Mouse (Mus musculus) limb, embryonic 15.5 days (tissue): ENCODE data around the gene Gm45753. TPM values are rescaled to one million over a fixed set of nuclear protein-coding genes. Genes with fewer than 3 reads are reported as not detected.
"Not testable (repeated sequence)": the region's sequence is repeated elsewhere in the genome, so short reads cannot be mapped to it uniquely, and the experiment has no call there.

Experiments
- ATAC-seq: fragments of 200-750 bp; cut with Nextera tagmentation; 2 replicates; pipeline ENCODE4 v1.8.0; 2017; ENCODE audit warnings: low read depth, moderate TSS enrichment; ENCODE audit not compliant: insufficient number of reproducible peaks, low FRiP score, low TSS enrichment
- H3K27ac ChIP-seq: fragments of 300-500 bp; sonication (generic); 2 replicates; pipeline ENCODE4 v1.5.1; 2015; ENCODE audit warnings: moderate library complexity, mild to moderate bottlenecking, inconsistent platforms
- H3K27me3 ChIP-seq: fragments of 300-500 bp; sonication (generic); 2 replicates; pipeline ENCODE4 v1.6.1; 2015; ENCODE audit warnings: inconsistent platforms
- H3K36me3 ChIP-seq: fragments of 300-500 bp; sonication (generic); 2 replicates; pipeline ENCODE4 v1.6.1; 2015; ENCODE audit warnings: inconsistent platforms
- H3K4me1 ChIP-seq: fragments of 300-500 bp; sonication (generic); 2 replicates; pipeline ENCODE4 v1.6.1; 2015; ENCODE audit warnings: inconsistent platforms
- H3K4me2 ChIP-seq: fragments of 300-500 bp; sonication (generic); 2 replicates; pipeline ENCODE4 v1.6.1; 2015; ENCODE audit warnings: mild to moderate bottlenecking, inconsistent platforms
- H3K4me3 ChIP-seq: fragments of 300-500 bp; sonication (generic); 2 replicates; pipeline ENCODE4 v1.5.1; 2015; ENCODE audit warnings: mild to moderate bottlenecking, inconsistent platforms
- H3K9ac ChIP-seq: fragments of 300-500 bp; sonication (generic); 2 replicates; pipeline ENCODE4 v1.6.1; 2015; ENCODE audit warnings: inconsistent platforms
- H3K9me3 ChIP-seq: fragments of 300-500 bp; sonication (generic); 2 replicates; pipeline ENCODE4 v1.6.1; 2016; ENCODE audit warnings: inconsistent platforms
- WGBS: fragments of 180-500 bp; shearing (Covaris S2); methylation state at CpG from one replicate; pipeline ENCODE4 v1.1.7; 2015; 5-methylcytosine and 5-hydroxymethylcytosine counted together
- polyA plus RNA-seq: library from polyadenylated mRNA; unstranded; fragments of >200 nt; fragmentation: Nextera tagmentation; extraction: Ambion mirVana; gene quantifications from 2 replicates; pipeline ENCODE4 v1.2.1, GENCODE M21; 2015

Gene Gm45753
- 0.08 TPM in 1 of 2 replicates, not detected in the other for polyA plus RNA-seq

DNA sequence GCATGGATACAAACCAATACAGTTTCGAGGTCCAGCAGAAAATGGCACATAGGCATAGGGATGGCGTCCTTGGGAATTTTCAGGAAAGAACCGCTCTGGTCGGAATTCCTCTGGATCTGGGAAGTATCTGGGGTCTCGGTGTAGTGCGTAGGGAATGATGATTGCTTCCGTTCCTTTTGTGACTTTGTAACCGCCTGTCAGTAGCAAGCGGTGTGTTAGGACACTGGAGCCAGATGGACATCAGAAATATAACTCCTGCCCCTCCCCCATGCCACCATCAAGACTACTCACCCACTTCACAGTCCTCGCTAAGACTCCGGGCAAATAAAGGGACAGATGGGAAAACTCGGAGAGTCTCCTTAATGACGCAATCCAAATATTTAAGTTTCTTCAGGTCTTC is at the start of gene Gm45753:
TSS of gene Gm45753 (minus strand) at position 101 of the 400 bp plus-strand sequence.
- H3K9me3 ChIP-seq = no peaks in the 10 kb centered on the region
- H3K4me1 ChIP-seq = no peaks in the 10 kb centered on the region
- H3K9ac ChIP-seq = no peak within 1 kb of the TSS
- H3K27me3 ChIP-seq = no peaks in the 10 kb centered on the region
- H3K36me3 ChIP-seq = no peaks in the 10 kb centered on the region
- ATAC-seq = no peak
- no peak within 1 kb of the TSS for H3K27ac ChIP-seq
- WGBS = 91% methylated on average over 13 of the region's 13 CpGs
- H3K4me2 ChIP-seq = no peak within 1 kb of the TSS
- no peak within 1 kb of the TSS for H3K4me3 ChIP-seq

DNA sequence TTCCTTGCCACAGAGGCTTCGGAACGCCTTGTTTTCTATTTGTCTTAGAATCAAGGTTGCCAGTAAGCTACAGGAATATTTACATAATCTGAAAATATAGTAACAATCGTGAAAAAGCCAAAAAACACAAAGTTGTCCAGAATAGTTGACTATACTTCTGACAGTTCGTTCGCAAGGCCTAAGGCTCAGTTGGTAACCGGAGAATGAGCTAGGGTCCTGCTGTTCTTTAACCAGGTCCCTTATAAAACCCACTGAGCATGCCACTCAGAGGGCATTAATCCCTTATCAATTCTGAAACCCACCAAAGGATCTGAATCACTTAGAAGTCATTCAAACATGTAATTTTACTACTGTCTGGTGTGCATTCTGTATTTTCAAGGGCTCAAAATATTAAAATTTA is 47.5 kb upstream of the Gm45753 start:
- Histone ChIP-seq H3K4me1 (peaks cover 6% of the 10 kb centered on the region), H3K9me3 (no peaks in the 10 kb centered on the region), H3K27me3 (no peaks in the 10 kb centered on the region), H3K36me3 (0 out of 2 replicates have a peak, but pooled peaks cover 10% of the 10 kb centered on the region), H3K4me3 (no peak overlapping the region), H3K9ac (no peak overlapping the region), H3K27ac (no peak overlapping the region), H3K4me2 (no peak overlapping the region)
- no peak for ATAC-seq
- WGBS = 78% methylated on average over 6 of the region's 6 CpGs

DNA sequence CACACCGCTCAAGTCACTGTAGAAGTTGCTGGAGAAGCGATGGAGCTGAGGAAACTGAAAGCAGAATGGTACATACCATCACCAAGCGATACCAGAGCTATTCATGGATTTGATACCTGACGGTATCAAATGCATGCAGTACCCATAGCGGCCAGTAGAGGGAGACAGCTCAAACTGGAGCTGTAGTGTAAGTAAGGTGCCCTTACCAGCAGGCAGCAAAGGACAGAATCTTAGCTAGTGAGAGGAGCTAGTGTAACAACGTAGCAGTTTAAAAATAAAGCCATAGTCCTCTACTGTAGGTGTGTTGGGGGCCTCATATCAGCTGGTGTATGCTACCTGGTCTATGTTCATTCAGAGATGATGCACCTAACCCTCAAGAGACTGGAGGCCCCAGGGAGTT is 36.8 kb upstream of the Gm45753 start:
- H3K4me3 ChIP-seq = no peak overlapping the region
- H3K27ac ChIP-seq = no peak overlapping the region
- no peaks in the 10 kb centered on the region for H3K27me3 ChIP-seq
- peaks cover 44% of the 10 kb centered on the region for H3K36me3 ChIP-seq
- H3K9ac ChIP-seq = no peak overlapping the region
- no peak for ATAC-seq
- WGBS = 20% methylated on average over 6 of the region's 6 CpGs
- H3K9me3 ChIP-seq = no peaks in the 10 kb centered on the region
- H3K4me1 ChIP-seq = no peaks in the 10 kb centered on the region
- H3K4me2 ChIP-seq = no peak overlapping the region

DNA sequence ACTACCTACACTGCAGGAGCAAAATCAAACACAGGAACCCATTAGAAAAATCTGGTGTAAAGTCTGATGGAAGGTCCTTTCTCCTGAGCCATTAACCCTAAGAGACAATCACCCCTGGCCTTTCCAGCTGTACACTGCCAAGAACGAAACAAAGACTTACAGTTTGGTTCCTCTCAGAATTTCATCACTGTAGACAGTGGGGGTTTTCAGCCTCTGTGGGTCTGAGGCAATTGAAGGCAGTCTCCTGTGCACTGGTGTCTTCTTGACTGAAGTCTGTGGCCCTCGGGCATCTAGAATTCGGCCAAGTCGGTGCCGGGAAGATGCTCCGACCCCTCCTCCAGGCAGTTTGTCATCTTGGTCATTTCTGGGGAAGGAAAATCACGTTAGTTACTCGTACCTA is 36.0 kb upstream of the Gm45753 start:
- H3K9ac ChIP-seq = no peak overlapping the region
- 89% methylated on average over 8 of the region's 8 CpGs for WGBS
- H3K4me2 ChIP-seq = no peak overlapping the region
- no peak overlapping the region for H3K4me3 ChIP-seq
- H3K4me1 ChIP-seq = no peaks in the 10 kb centered on the region
- ATAC-seq = no peak
- no peaks in the 10 kb centered on the region for H3K9me3 ChIP-seq
- H3K27ac ChIP-seq = no peak overlapping the region
- H3K36me3 ChIP-seq = peaks cover 46% of the 10 kb centered on the region
- no peaks in the 10 kb centered on the region for H3K27me3 ChIP-seq

GRCm38 (mm10) chr8:45341630-45342628 is 33.7 kb upstream of the Gm45753 start:
- ATAC-seq = no peak
- no peaks in the 10 kb centered on the region for H3K27me3 ChIP-seq
- no peaks in the 10 kb centered on the region for H3K4me1 ChIP-seq
- H3K4me2 ChIP-seq = no peak overlapping the region
- no peak overlapping the region for H3K27ac ChIP-seq
- no peak overlapping the region for H3K9ac ChIP-seq
- H3K36me3 ChIP-seq = peaks cover 40% of the 10 kb centered on the region
- 87% methylated on average over 12 of the region's 12 CpGs for WGBS
- H3K4me3 ChIP-seq = no peak overlapping the region
- H3K9me3 ChIP-seq = no peaks in the 10 kb centered on the region

DNA sequence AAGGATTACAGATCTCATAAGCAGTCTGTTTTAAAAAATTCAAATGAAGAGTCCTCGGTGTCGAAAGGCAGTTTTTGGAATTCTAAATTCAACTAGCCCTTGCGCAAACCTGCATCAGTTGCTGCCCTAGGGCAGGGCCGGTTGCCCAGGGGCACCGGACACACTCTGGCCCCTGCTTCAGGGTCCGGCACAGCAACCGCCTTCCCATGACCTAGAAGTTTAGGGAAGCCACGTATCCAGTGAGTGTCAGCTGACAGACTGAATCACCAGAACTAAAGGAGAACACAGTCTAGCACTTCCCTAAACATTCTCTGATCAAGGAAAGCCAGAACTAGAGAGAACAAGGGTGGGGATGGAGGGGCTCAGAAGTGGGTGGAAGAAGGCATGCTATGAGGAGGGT is 25.2 kb upstream of the Gm45753 start:
- 3% methylated on average over 8 of the region's 8 CpGs for WGBS
- Histone ChIP-seq H3K9ac (0 out of 2 replicates have a peak overlapping the region, but pooled peaks have one; percentile 1), H3K9me3 (no peaks in the 10 kb centered on the region), H3K4me3 (peak overlapping the region; percentile 50), H3K27me3 (no peaks in the 10 kb centered on the region), H3K4me1 (peaks cover 10% of the 10 kb centered on the region; the same call in 1 of the 2 replicates), H3K27ac (no peak overlapping the region), H3K4me2 (peak overlapping the region; percentile 78), H3K36me3 (no peaks in the 10 kb centered on the region)
- no peak for ATAC-seq

- no peaks in the 10 kb centered on the region for H3K27me3 ChIP-seq
Measured at GRCm38 (mm10) chr8:45332685-45333409, 24.6 kb upstream of the Gm45753 start, which contains the start of gene Cyp4v3. TSS of gene Cyp4v3 (minus strand) at chr8:45333216.

DNA sequence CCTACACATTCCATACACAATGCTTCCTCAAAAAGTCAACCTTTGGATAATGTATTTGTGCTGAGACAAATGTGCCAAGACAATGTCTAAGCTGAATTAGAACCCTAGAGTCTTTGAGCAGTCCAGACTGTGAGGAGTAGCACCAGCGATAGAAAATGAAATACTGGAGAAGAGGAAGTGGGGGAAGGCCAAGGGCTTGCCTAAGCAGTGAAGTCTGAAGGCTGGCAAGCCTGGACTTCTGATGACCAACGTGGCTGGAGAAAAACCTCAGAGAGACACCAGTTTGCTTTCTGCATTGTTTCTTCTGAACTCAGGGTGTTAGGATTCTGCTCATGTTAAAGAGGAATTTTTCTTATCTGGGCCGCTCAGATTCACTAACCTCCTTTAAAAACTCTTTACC is 22.6 kb upstream of the Gm45753 start:
- no peak overlapping the region for H3K4me3 ChIP-seq
- no peak overlapping the region for H3K4me2 ChIP-seq
- ATAC-seq = no peak
- no peak overlapping the region for H3K9ac ChIP-seq
- no peaks in the 10 kb centered on the region for H3K27me3 ChIP-seq
- H3K4me1 ChIP-seq = peaks cover 10% of the 10 kb centered on the region; the same call in 1 of the 2 replicates
- 75% methylated on average over 3 of the region's 3 CpGs for WGBS
- H3K36me3 ChIP-seq = no peaks in the 10 kb centered on the region
- H3K27ac ChIP-seq = no peak overlapping the region
- H3K9me3 ChIP-seq = no peaks in the 10 kb centered on the region

More at GRCm38 (mm10) chr8:45332685-45333409, 24.6 kb upstream of the Gm45753 start, which contains the start of gene Cyp4v3:
- peak within 1 kb of the TSS; percentile 1; the same call in 1 of the 2 replicates for H3K9ac ChIP-seq
- no peak within 1 kb of the TSS for H3K27ac ChIP-seq
- H3K36me3 ChIP-seq = no peaks in the 10 kb centered on the region
- WGBS = under 1% methylated on average over 42 of the region's 44 CpGs
- H3K4me2 ChIP-seq = peak within 1 kb of the TSS; percentile 78
- H3K4me3 ChIP-seq = peak within 1 kb of the TSS; percentile 50
- ATAC-seq = peak; percentile 44; the same call in 1 of the 2 replicates
- H3K4me1 ChIP-seq = peaks cover 10% of the 10 kb centered on the region; the same call in 1 of the 2 replicates
- H3K9me3 ChIP-seq = no peaks in the 10 kb centered on the region

DNA sequence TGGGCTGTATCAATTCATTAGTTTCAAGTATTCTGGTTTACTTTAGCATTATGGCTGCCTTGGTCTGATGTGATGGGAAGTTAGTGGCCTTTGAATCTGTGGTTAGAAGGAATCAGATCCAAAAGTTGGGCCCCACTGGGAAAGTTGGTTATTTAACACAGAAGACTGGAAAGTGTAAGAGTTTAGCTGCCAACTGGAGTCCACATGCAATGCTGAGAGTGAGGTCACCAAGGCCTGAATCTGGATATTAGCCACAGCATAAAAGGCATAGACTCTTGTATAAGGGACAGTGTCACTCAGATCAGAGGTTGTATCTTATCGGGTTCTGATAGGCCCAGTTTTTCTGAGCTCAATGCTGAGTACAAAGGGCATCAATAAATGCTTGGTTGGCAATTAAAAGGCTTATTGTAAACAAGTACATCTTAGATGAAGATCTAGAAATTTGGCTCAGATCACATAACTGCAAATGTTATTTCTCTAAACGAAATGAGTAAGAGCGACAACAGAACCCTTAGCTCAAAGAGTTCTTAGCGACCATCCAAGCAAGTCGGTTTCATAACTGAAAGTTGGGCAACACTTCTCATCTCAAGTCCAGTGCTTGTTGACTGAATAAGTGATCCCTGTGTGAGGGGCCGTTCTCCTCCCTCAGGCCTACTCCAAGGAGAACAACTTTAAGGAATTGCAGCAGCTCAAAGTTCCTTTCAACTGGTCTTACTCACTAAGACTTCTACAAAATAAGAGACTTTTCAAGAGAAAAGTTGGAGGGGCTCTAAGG is 21.1 kb upstream of the Gm45753 start:
- 91% methylated on average over 6 of the region's 6 CpGs for WGBS
- no peak overlapping the region for H3K4me2 ChIP-seq

GRCm38 (mm10) chr8:45327076-45327475 is 18.8 kb upstream of the Gm45753 start:
- not testable (repeated sequence) for H3K9me3 ChIP-seq, H3K36me3 ChIP-seq, H3K27ac ChIP-seq, H3K4me1 ChIP-seq, H3K4me3 ChIP-seq, ATAC-seq, H3K4me2 ChIP-seq, H3K9ac ChIP-seq, H3K27me3 ChIP-seq

More for the DNA sequence above, 21.1 kb upstream of the Gm45753 start:
- H3K36me3 ChIP-seq = no peaks in the 10 kb centered on the region
- H3K27me3 ChIP-seq = no peaks in the 10 kb centered on the region
- no peak overlapping the region for H3K4me3 ChIP-seq
- no peaks in the 10 kb centered on the region for H3K9me3 ChIP-seq
- H3K9ac ChIP-seq = no peak overlapping the region
- H3K27ac ChIP-seq = no peak overlapping the region
- peaks cover 10% of the 10 kb centered on the region; the same call in 1 of the 2 replicates for H3K4me1 ChIP-seq
- no peak for ATAC-seq

DNA sequence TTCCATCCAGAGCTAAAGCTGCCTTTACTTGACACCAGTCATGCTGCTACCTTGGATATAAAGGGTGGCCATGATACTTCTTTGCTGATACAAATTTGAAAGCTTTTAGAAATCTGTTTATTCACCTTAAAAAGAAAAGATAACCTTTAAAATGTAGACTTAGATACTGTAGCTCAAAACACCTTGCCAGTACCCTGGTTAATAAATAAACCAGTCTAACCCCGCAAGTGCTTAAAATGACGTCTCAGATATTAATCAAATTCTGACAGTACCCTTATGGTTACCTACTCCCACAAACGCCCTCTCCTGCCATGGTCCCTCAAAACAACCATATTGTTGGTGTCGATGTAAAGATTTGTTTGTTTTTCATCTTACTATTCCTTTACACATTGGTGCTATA is 15.9 kb upstream of the Gm45753 start:
- ATAC-seq = no peak
- Histone ChIP-seq H3K36me3 (no peaks in the 10 kb centered on the region), H3K4me3 (no peak overlapping the region), H3K27ac (no peak overlapping the region), H3K9ac (no peak overlapping the region), H3K9me3 (no peaks in the 10 kb centered on the region), H3K27me3 (no peaks in the 10 kb centered on the region), H3K4me1 (no peaks in the 10 kb centered on the region), H3K4me2 (no peak overlapping the region)
- WGBS = 84% methylated on average over 4 of the region's 4 CpGs
